Mouse (Mus musculus) layer of hippocampus, postnatal 14 days (tissue): ENCODE measurements around the gene Gm8332. TPM values are rescaled to one million over a fixed set of nuclear protein-coding genes. Genes with fewer than 3 reads are reported as not detected.
"Not testable (repeated sequence)": the region's sequence is repeated elsewhere in the genome, so short reads cannot be mapped to it uniquely, and the experiment has no call there.

Source experiments
- DNase-seq, 2 experiments: peaks; one replicate each; pipeline ENCODE4 v3.0.0; 2021 to 2022; ENCODE audit warnings: low spot score in 2 of 2, mixed read lengths in 1 of 2
- long read RNA-seq, 2 experiments: library from polyadenylated mRNA; stranded (forward); transcript quantifications; one replicate each; pipeline ENCODE4 v2.0.0; 2021
- total RNA-seq, 2 experiments: library from RNA; stranded (reverse); gene quantifications; 2 replicates each; pipeline ENCODE4 v1.2.3; 2021

Gm8332 gene
- total RNA-seq, result not detected
- long read RNA-seq, experiment 1, result 0 reads
- long read RNA-seq, experiment 2, result 0 reads

- DNase-seq, result not testable (repeated sequence)
Observed at GRCm38 (mm10) chr12:88250000-88250399, at the start of gene Gm8332. Gene Gm8332, minus strand, starts transcription at chr12:88250100.

GRCm38 (mm10) chr12:88297171-88297570 lies 47.3 kb upstream of the Gm8332 start:
- DNase-seq, result not testable (repeated sequence)

GRCm38 (mm10) chr12:88293082-88293481 lies 43.2 kb upstream of the Gm8332 start:
- not testable (repeated sequence) for DNase-seq

- not testable (repeated sequence) for DNase-seq
Observed at GRCm38 (mm10) chr12:88285224-88285623, 35.3 kb upstream of the Gm8332 start.

GRCm38 (mm10) chr12:88274400-88274799 lies 24.5 kb upstream of the Gm8332 start, which contains the start of gene Gm5662:
Gene Gm5662, minus strand, starts transcription at chr12:88274500.
- DNase-seq, result not testable (repeated sequence)

GRCm38 (mm10) chr12:88257241-88257640 lies 7.3 kb upstream of the Gm8332 start:
- no peak for DNase-seq

- DNase-seq, result not testable (repeated sequence)
Observed at GRCm38 (mm10) chr12:88255917-88256316, 6.0 kb upstream of the Gm8332 start.

- not testable (repeated sequence) for DNase-seq
Observed at GRCm38 (mm10) chr12:88245786-88246185, 4.1 kb downstream of the Gm8332 start.

GRCm38 (mm10) chr12:88242940-88243339 lies 7.0 kb downstream of the Gm8332 start:
- DNase-seq, result not testable (repeated sequence)

GRCm38 (mm10) chr12:88219445-88219844 lies 30.5 kb downstream of the Gm8332 start:
- DNase-seq, result no peak

GRCm38 (mm10) chr12:88218059-88218458 lies 31.8 kb downstream of the Gm8332 start:
- not testable (repeated sequence) for DNase-seq

- DNase-seq, result no peak
Observed at GRCm38 (mm10) chr12:88214641-88215040, 35.3 kb downstream of the Gm8332 start.

- not testable (repeated sequence) for DNase-seq
Observed at GRCm38 (mm10) chr12:88211458-88211857, 38.4 kb downstream of the Gm8332 start.

GRCm38 (mm10) chr12:88202856-88203255 lies 47.0 kb downstream of the Gm8332 start:
- no peak for DNase-seq

Other genes with a start within 250 kb of the Gm8332 start
- not detected for gene Gm2075, start 238.3 kb downstream of the Gm8332 start, total RNA-seq
- not detected for gene Gm6803, start 231.3 kb downstream of the Gm8332 start, total RNA-seq
- not detected for gene Gm2056, start 223.1 kb downstream of the Gm8332 start, total RNA-seq
- gene Gm16368, start 166.4 kb downstream of the Gm8332 start, total RNA-seq, result not detected
- not detected for gene Gm10436, start 68.0 kb downstream of the Gm8332 start, total RNA-seq
- gene Gm5662, start 24.4 kb upstream of the Gm8332 start, total RNA-seq, result not detected
- gene Gm5039, start 73.9 kb upstream of the Gm8332 start, total RNA-seq, result not detected
- 10 to 100 TPM; 32.4 to 33.3 TPM for gene Adck1, start 110.5 kb upstream of the Gm8332 start, total RNA-seq